Comparison of ENCODE assay signal across 16 mouse cellular contexts in the genomic region with DNA sequence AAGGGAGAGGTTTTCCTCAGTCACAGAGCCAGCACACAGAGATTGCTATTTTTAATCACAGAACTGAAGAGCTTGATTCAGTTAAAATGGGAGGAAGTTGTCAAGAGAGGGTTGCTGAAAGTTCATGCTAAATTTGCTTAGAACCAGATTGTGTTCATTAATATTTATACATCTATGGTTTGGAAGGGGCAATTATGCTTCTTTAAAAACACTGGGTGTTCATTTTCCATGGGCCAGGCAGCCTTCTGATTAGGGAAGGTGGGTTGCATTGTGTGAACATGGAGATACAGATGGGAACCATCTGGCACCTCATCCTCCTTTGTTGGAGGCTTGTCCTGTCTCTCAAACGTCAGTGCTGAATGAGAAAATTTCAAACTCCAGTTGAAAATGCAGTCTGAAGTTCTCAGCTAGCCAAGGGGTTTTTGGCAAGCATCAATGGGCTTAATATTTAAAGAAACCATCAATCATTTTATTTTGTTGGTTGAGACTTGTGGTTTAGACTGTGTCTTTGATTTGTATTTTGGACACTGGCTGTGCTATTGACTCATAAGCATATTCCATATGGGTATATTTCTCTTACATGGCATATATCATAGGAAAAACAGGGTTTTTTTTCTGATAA.
A peak's percentile ranks its signal among the peaks of the same experiment; 100 is the strongest.
DNase-seq lines count a peak whose midpoint lies in the region; ATAC-seq lines count a peak whose summit lies in the region.
"Had no signal": no experiment of that assay in that cellular context is flagged by ENCODE, and none has a peak within 500 bp of the region (broad histone marks: within the 10 kb centered on the region; RNA-seq: fewer than 3 reads in every experiment).

No protein-coding gene starts in this region.

- ATAC-seq in forebrain, embryonic 13.5 days, result peak; percentile 94
- no peak for ATAC-seq in forebrain, embryonic 11.5 days (replicated peaks; ENCODE audit: low FRiP score)
- ATAC-seq in midbrain, embryonic 12.5 days (ENCODE audit: low FRiP score, low read depth), result peak; percentile 56; the same call in 1 of the 2 replicates
- no peak; the same call in 1 of the 2 replicates for ATAC-seq in midbrain, embryonic 15.5 days (replicated peaks)
- ATAC-seq in forebrain, embryonic 14.5 days, result peak; percentile 95
- no peak for ATAC-seq in megakaryocyte progenitor cell, adult 5-6 weeks (replicated peaks; ENCODE audit: poor library complexity)
- ATAC-seq: intestine, embryonic 15.5 days had no signal

- H3K4me1 ChIP-seq in forebrain, embryonic 13.5 days, result no peaks in the 10 kb centered on the region
- H3K4me1 ChIP-seq in forebrain, embryonic 11.5 days (replicated peaks; ENCODE audit: control insufficient read depth, insufficient read depth, low read length), result no peaks in the 10 kb centered on the region
- H3K4me1 ChIP-seq in midbrain, embryonic 12.5 days, result 0 out of 2 replicates have a peak, but pooled peaks cover 4% of the 10 kb centered on the region
- H3K4me1 ChIP-seq in midbrain, embryonic 15.5 days, result no peaks in the 10 kb centered on the region
- H3K4me1 ChIP-seq in forebrain, embryonic 14.5 days (ENCODE audit: control insufficient read depth, insufficient read depth, low read length), result no peaks in the 10 kb centered on the region; the same call in 1 of the 2 replicates
- H3K4me1 ChIP-seq: intestine, embryonic 15.5 days had no signal

- DNase-seq in forebrain, embryonic 11.5 days (ENCODE audit: low spot score), result no peak
- DNase-seq in forebrain, embryonic 14.5 days (ENCODE audit: low spot score), result peak; percentile 82
- peak; percentile 41 for DNase-seq in layer of hippocampus, adult 9-10 months (ENCODE audit: low spot score)
- DNase-seq in cerebellum, postnatal 36 days, result no peak
- DNase-seq: adrenal gland, postnatal 36 days; B cell, adult 2 months; cerebellum, adult 18-20 months; heart, adult 18-20 months; heart, postnatal 10 days had no signal

- H3K27ac ChIP-seq in forebrain, embryonic 13.5 days, result peak overlapping the region; percentile 22; the same call in 1 of the 2 replicates
- H3K27ac ChIP-seq in forebrain, embryonic 11.5 days (ENCODE audit: low read depth, low read length), result no peak overlapping the region
- H3K27ac ChIP-seq in midbrain, embryonic 12.5 days (replicated peaks), result 0 out of 2 replicates have a peak overlapping the region, but pooled peaks have one; percentile 20
- no peak overlapping the region for H3K27ac ChIP-seq in midbrain, embryonic 15.5 days
- peak overlapping the region; percentile 36; the same call in 1 of the 2 replicates for H3K27ac ChIP-seq in forebrain, embryonic 14.5 days (ENCODE audit: low read depth, low read length)
- H3K27ac ChIP-seq: intestine, embryonic 15.5 days; liver, embryonic 14.5 days; macrophage had no signal

- no peak overlapping the region for H3K4me3 ChIP-seq in forebrain, embryonic 13.5 days
- H3K4me3 ChIP-seq in forebrain, embryonic 11.5 days (ENCODE audit: low read depth, low read length), result no peak overlapping the region
- H3K4me3 ChIP-seq in midbrain, embryonic 12.5 days, result no peak overlapping the region
- no peak overlapping the region for H3K4me3 ChIP-seq in midbrain, embryonic 15.5 days
- no peak overlapping the region for H3K4me3 ChIP-seq in forebrain, embryonic 14.5 days (ENCODE audit: low read depth, low read length)
- H3K4me3 ChIP-seq: intestine, embryonic 15.5 days had no signal

- no peak overlapping the region for H3K4me2 ChIP-seq in forebrain, embryonic 13.5 days
- no peak overlapping the region for H3K4me2 ChIP-seq in forebrain, embryonic 11.5 days (ENCODE audit: low read depth, low read length, severe bottlenecking)
- no peak overlapping the region for H3K4me2 ChIP-seq in midbrain, embryonic 12.5 days (replicated peaks)
- H3K4me2 ChIP-seq in midbrain, embryonic 15.5 days, result no peak overlapping the region
- H3K4me2 ChIP-seq in forebrain, embryonic 14.5 days (ENCODE audit: low read length), result no peak overlapping the region
- H3K4me2 ChIP-seq: intestine, embryonic 15.5 days had no signal

- no peaks in the 10 kb centered on the region for H3K27me3 ChIP-seq in forebrain, embryonic 13.5 days
- no peaks in the 10 kb centered on the region for H3K27me3 ChIP-seq in forebrain, embryonic 11.5 days (ENCODE audit: control insufficient read depth, insufficient read depth, low read length)
- no peaks in the 10 kb centered on the region for H3K27me3 ChIP-seq in midbrain, embryonic 12.5 days
- no peaks in the 10 kb centered on the region for H3K27me3 ChIP-seq in midbrain, embryonic 15.5 days (replicated peaks)
- no peaks in the 10 kb centered on the region for H3K27me3 ChIP-seq in forebrain, embryonic 14.5 days (replicated peaks; ENCODE audit: control insufficient read depth, insufficient read depth, low read length)
- H3K27me3 ChIP-seq: intestine, embryonic 15.5 days had no signal

- WGBS in forebrain, embryonic 13.5 days, result 28% methylated on average over 1 of the region's 1 CpGs
- WGBS in forebrain, embryonic 11.5 days, result 37% methylated on average over 1 of the region's 1 CpGs
- 24% methylated on average over 1 of the region's 1 CpGs for WGBS in midbrain, embryonic 12.5 days
- WGBS in midbrain, embryonic 15.5 days, result 22% methylated on average over 1 of the region's 1 CpGs
- 19% methylated on average over 1 of the region's 1 CpGs for WGBS in forebrain, embryonic 14.5 days

- H3K36me3 ChIP-seq in forebrain, embryonic 13.5 days (ENCODE audit: poor library complexity, severe bottlenecking), result no peaks in the 10 kb centered on the region
- no peaks in the 10 kb centered on the region for H3K36me3 ChIP-seq in forebrain, embryonic 11.5 days (ENCODE audit: control insufficient read depth, insufficient read depth, low read length)
- H3K36me3 ChIP-seq in midbrain, embryonic 12.5 days, result no peaks in the 10 kb centered on the region
- H3K36me3 ChIP-seq in midbrain, embryonic 15.5 days (replicated peaks), result no peaks in the 10 kb centered on the region
- H3K36me3 ChIP-seq in forebrain, embryonic 14.5 days (ENCODE audit: control insufficient read depth, insufficient read depth, low read length), result no peaks in the 10 kb centered on the region
- H3K36me3 ChIP-seq: intestine, embryonic 15.5 days had no signal

- no peaks in the 10 kb centered on the region for H3K9me3 ChIP-seq in forebrain, embryonic 13.5 days (replicated peaks)
- no peaks in the 10 kb centered on the region for H3K9me3 ChIP-seq in forebrain, embryonic 11.5 days (ENCODE audit: control insufficient read depth, low read length)
- no peaks in the 10 kb centered on the region for H3K9me3 ChIP-seq in midbrain, embryonic 12.5 days
- no peaks in the 10 kb centered on the region for H3K9me3 ChIP-seq in midbrain, embryonic 15.5 days
- no peaks in the 10 kb centered on the region for H3K9me3 ChIP-seq in forebrain, embryonic 14.5 days (replicated peaks; ENCODE audit: control insufficient read depth, low read length)
- H3K9me3 ChIP-seq: intestine, embryonic 15.5 days had no signal

- H3K9ac ChIP-seq in forebrain, embryonic 13.5 days, result no peak overlapping the region
- no peak overlapping the region for H3K9ac ChIP-seq in forebrain, embryonic 11.5 days (ENCODE audit: low read length)
- H3K9ac ChIP-seq in midbrain, embryonic 12.5 days (replicated peaks), result no peak overlapping the region
- no peak overlapping the region for H3K9ac ChIP-seq in midbrain, embryonic 15.5 days
- no peak overlapping the region for H3K9ac ChIP-seq in forebrain, embryonic 14.5 days (ENCODE audit: low read length)
- H3K9ac ChIP-seq: intestine, embryonic 15.5 days; liver, embryonic 14.5 days had no signal

Comparison
In these comparisons a context has a peak if more than half of its experiments do, and no peak if none do; other contexts are left out.
1. ATAC-seq: peak in forebrain, embryonic 13.5 days (single experiment), midbrain, embryonic 12.5 days (single experiment) and forebrain, embryonic 14.5 days (single experiment); none in forebrain, embryonic 11.5 days (single experiment), midbrain, embryonic 15.5 days (single experiment) and megakaryocyte progenitor cell, adult 5-6 weeks (single experiment).
2. H3K27ac ChIP-seq: peak in forebrain, embryonic 13.5 days (single experiment), midbrain, embryonic 12.5 days (single experiment) and forebrain, embryonic 14.5 days (single experiment); none in forebrain, embryonic 11.5 days (single experiment) and midbrain, embryonic 15.5 days (single experiment).
3. DNase-seq: peak in forebrain, embryonic 14.5 days (single experiment) and layer of hippocampus, adult 9-10 months (single experiment); none in forebrain, embryonic 11.5 days (single experiment) and cerebellum, postnatal 36 days (0 of 2).